Mouse (Mus musculus) midbrain, embryonic 10.5 days (tissue): ENCODE data around the gene Pithd1. TPM values are rescaled to one million over a fixed set of nuclear protein-coding genes. Genes with fewer than 3 reads are reported as not detected.

Experiments used
- DNase-seq: peaks from one replicate; pipeline ENCODE4 v3.0.0-alpha.2; 2017; ENCODE audit warnings: low spot score
- H3K27ac ChIP-seq: fragments of 300-500 bp; sonication (generic); replicated peaks from 2 replicates; pipeline ENCODE4 v1.5.1; 2016; ENCODE audit warnings: mild to moderate bottlenecking
- H3K27me3 ChIP-seq: fragments of 300-500 bp; sonication (generic); 2 replicates; pipeline ENCODE4 v1.6.1; 2016; ENCODE audit warnings: low read depth, mild to moderate bottlenecking; ENCODE audit not compliant: poor library complexity, severe bottlenecking
- H3K36me3 ChIP-seq: fragments of 300-500 bp; sonication (generic); 2 replicates; pipeline ENCODE4 v1.6.1; 2016; ENCODE audit warnings: mild to moderate bottlenecking, moderate library complexity
- H3K4me1 ChIP-seq: fragments of 300-500 bp; sonication (generic); 2 replicates; pipeline ENCODE4 v1.6.1; 2016
- H3K4me3 ChIP-seq: fragments of 300-500 bp; sonication (generic); 2 replicates; pipeline ENCODE4 v1.5.1; 2016; ENCODE audit warnings: mild to moderate bottlenecking, moderate library complexity
- H3K9me3 ChIP-seq: fragments of 300-500 bp; sonication (generic); replicated peaks from 2 replicates; pipeline ENCODE4 v1.6.1; 2016; ENCODE audit warnings: mild to moderate bottlenecking
- WGBS: fragments of 180-500 bp; shearing (Covaris S2); methylation state at CpG from one replicate; pipeline ENCODE4 v1.1.7; 2016; 5-methylcytosine and 5-hydroxymethylcytosine counted together
- polyA plus RNA-seq: library from polyadenylated mRNA; unstranded; fragments of >200 nt; fragmentation: Nextera tagmentation; extraction: Ambion mirVana; gene quantifications from 2 replicates; pipeline ENCODE4 v1.2.1, GENCODE M21; 2016

Pithd1 gene
- polyA plus RNA-seq, 1 experiment from 2014 or later, result 69.6 TPM

DNA sequence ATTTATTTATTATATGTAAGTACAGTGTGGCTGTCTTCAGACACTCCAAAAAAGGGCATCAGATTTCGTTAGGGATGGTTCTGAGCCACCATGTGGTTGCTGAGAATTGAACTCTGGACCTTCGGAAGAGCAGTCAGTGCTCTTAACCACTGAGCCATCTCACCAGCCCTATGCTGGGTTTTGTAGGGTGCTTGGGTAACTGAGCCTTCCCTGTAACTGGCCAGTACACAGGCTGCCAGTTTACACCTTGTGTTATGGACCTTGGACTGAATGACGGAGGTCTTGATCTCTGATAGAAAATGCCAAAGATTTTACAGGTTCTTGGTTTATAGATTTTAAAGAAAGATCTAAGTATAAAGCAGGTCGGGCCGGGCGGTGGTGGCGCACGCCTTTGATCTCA, 56.8 kb downstream of the Pithd1 start:
- Histone ChIP-seq H3K4me1 (peaks cover 4% of the 10 kb centered on the region), H3K27ac (no peak overlapping the region), H3K4me3 (no peak overlapping the region), H3K36me3 (peaks cover 49% of the 10 kb centered on the region), H3K9me3 (no peaks in the 10 kb centered on the region), H3K27me3 (no peaks in the 10 kb centered on the region)
- WGBS, result 92% methylated on average over 8 of the region's 8 CpGs
- DNase-seq, result no peak

DNA sequence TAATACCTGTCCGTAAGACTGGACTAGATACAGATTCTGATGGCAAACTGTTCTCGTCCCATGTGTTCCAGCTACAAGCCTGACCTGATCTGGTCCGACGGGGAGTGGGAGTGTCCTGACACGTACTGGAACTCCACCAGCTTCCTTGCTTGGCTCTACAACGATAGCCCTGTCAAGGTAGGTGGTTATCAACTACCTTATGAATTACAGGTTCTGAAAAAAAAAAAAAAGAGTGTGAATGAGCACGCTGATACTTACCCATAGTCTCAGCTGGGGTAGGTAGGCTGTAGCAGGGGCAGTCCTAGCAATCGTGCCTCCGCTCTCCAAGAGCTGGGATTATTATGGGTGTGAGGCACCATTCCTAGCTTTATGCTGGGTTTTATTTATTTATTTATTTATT, 57.2 kb downstream of the Pithd1 start:
- Histone ChIP-seq H3K4me1 (no peaks in the 10 kb centered on the region; the same call in 1 of the 2 replicates), H3K9me3 (no peaks in the 10 kb centered on the region), H3K27ac (no peak overlapping the region), H3K4me3 (no peak overlapping the region), H3K36me3 (peaks cover 48% of the 10 kb centered on the region), H3K27me3 (no peaks in the 10 kb centered on the region)
- 94% methylated on average over 9 of the region's 9 CpGs for WGBS
- no peak for DNase-seq

GRCm38 (mm10) chr4:135929405-135929804, 57.7 kb downstream of the Pithd1 start:
- Histone ChIP-seq H3K4me3 (no peak overlapping the region), H3K9me3 (no peaks in the 10 kb centered on the region), H3K4me1 (no peaks in the 10 kb centered on the region), H3K27ac (no peak overlapping the region), H3K36me3 (peaks cover 48% of the 10 kb centered on the region), H3K27me3 (no peaks in the 10 kb centered on the region)
- DNase-seq, result no peak
- WGBS, result 86% methylated on average over 5 of the region's 5 CpGs

- WGBS, result 91% methylated on average over 9 of the region's 9 CpGs
Measured at GRCm38 (mm10) chr4:135928376-135928775, 58.7 kb downstream of the Pithd1 start.

DNA sequence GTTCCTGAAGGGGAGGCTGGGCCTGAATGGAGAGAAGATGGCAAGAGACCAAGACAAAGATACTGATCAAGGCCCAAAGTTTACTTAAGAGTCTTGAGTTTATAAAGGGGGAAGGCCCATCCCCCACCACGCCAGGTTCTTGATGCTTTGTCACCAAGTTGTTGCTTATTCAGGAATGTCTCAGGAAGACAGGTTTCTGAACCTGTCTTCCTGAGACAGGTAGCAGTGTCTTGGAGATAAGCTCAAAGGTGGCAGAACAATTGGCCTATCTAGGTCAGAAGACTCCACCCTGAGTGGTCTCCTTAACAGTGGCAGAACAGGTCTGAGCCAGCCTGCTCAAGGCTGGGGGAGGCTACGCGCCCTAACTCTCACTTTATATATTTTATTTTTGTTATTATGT, 60.2 kb downstream of the Pithd1 start:
- no peaks in the 10 kb centered on the region for H3K27me3 ChIP-seq
- no peaks in the 10 kb centered on the region for H3K9me3 ChIP-seq
- no peak for DNase-seq
- 91% methylated on average over 3 of the region's 3 CpGs for WGBS
- peaks cover 8% of the 10 kb centered on the region for H3K4me1 ChIP-seq
- peaks cover 43% of the 10 kb centered on the region for H3K36me3 ChIP-seq
- no peak overlapping the region for H3K4me3 ChIP-seq
- H3K27ac ChIP-seq, result no peak overlapping the region

More at GRCm38 (mm10) chr4:135928376-135928775, 58.7 kb downstream of the Pithd1 start:
- Histone ChIP-seq H3K9me3 (no peaks in the 10 kb centered on the region), H3K4me1 (no peaks in the 10 kb centered on the region), H3K27ac (no peak overlapping the region), H3K36me3 (peaks cover 46% of the 10 kb centered on the region), H3K4me3 (no peak overlapping the region), H3K27me3 (no peaks in the 10 kb centered on the region)
- no peak for DNase-seq

- Histone ChIP-seq H3K36me3 (peaks cover 40% of the 10 kb centered on the region), H3K4me3 (no peak overlapping the region), H3K27me3 (no peaks in the 10 kb centered on the region), H3K9me3 (no peaks in the 10 kb centered on the region), H3K27ac (no peak overlapping the region), H3K4me1 (peaks cover 13% of the 10 kb centered on the region)
- no peak for DNase-seq
- WGBS, result 89% methylated on average over 10 of the region's 10 CpGs
Measured at GRCm38 (mm10) chr4:135926195-135926808, 60.8 kb downstream of the Pithd1 start.

Other genes starting within 250 kb of the Pithd1 start
- gene Myom3, start 227.5 kb downstream of the Pithd1 start, polyA plus RNA-seq, result 0.12 and 0.20 TPM in 2 replicates
- gene Srsf10, start 131.5 kb downstream of the Pithd1 start, polyA plus RNA-seq, result 368 and 383 TPM in 2 replicates
- gene Pnrc2, start 113.4 kb downstream of the Pithd1 start, polyA plus RNA-seq, result 216 and 225 TPM in 2 replicates
- 0.46 and 0.60 TPM in 2 replicates for gene Cnr2, start 91.9 kb downstream of the Pithd1 start, polyA plus RNA-seq
- gene Fuca1, start 66.5 kb downstream of the Pithd1 start, polyA plus RNA-seq, result 54.0 and 63.7 TPM in 2 replicates
- gene Hmgcl, start 40.8 kb downstream of the Pithd1 start, polyA plus RNA-seq, result 64.5 and 70.1 TPM in 2 replicates
- 47.2 and 47.6 TPM in 2 replicates for gene Gale, start 23.5 kb downstream of the Pithd1 start, polyA plus RNA-seq
- gene Lypla2, start 14.6 kb downstream of the Pithd1 start, polyA plus RNA-seq, result 214 and 220 TPM in 2 replicates
- gene Eloa, start 34.5 kb upstream of the Pithd1 start, polyA plus RNA-seq, result 34.7 and 36.1 TPM in 2 replicates
- 407 and 486 TPM in 2 replicates for gene Rpl11, start 66.2 kb upstream of the Pithd1 start, polyA plus RNA-seq
- 619 and 802 TPM in 2 replicates for gene Id3, start 156.2 kb upstream of the Pithd1 start, polyA plus RNA-seq
- 10.3 and 10.8 TPM in 2 replicates for gene E2f2, start 185.1 kb upstream of the Pithd1 start, polyA plus RNA-seq
- 6.0 and 7.1 TPM in 2 replicates for gene Asap3, start 219.1 kb upstream of the Pithd1 start, polyA plus RNA-seq